Mouse (Mus musculus): ENCODE data around the gene Adssl1. TPM values are rescaled to one million over a fixed set of nuclear protein-coding genes. Genes with fewer than 3 reads are reported as not detected.

The Adssl1 gene
- total and polyA plus RNA-seq, 2 experiments from 2014 or later = 2.6 to 8.4 TPM

DNA sequence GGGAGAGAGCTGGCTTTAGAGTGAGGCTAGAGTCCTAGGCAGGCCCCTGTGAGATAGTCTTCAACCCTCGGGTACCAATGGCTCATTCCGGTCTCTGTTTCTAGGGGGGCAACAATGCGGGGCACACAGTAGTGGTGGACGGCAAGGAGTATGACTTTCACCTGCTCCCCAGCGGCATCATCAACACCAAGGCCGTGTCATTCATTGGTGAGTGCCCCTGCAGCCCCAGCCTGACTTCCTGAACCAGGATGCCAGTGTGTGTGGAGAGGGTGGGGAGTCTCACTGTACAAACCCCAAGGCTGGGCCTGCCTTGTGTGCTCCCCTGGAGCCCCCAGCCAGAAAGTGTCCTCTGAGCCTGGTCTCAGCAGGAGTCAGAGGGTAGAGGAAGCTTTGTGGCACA, 8.4 kb downstream of the Adssl1 start:
- DNase-seq (ENCODE audit: low spot score) = no peak
- Histone ChIP-seq H3K4me2 (ENCODE audit: low read depth, low read length) (no peak overlapping the region), H3K4me3 (ENCODE audit: low read length) (no peak overlapping the region), H3K27me3 (ENCODE audit: insufficient read depth, low read length) (no peaks in the 10 kb centered on the region), H3K36me3 (ENCODE audit: insufficient read depth, low read length) (no peaks in the 10 kb centered on the region), H3K9me3 (ENCODE audit: low read length) (no peaks in the 10 kb centered on the region), H3K9ac (replicated peaks; ENCODE audit: low read length) (no peak overlapping the region), H3K4me1 (ENCODE audit: insufficient read depth, low read length) (peaks cover 7% of the 10 kb centered on the region; the same call in 1 of the 2 replicates), H3K27ac (no peak overlapping the region)
- no peak for TF ChIP-seq CTCF (IDR thresholded peaks at IDR 0.05; ENCODE audit: low read depth)
- ATAC-seq = no peak
- 91% methylated on average over 6 of the region's 6 CpGs for WGBS

DNA sequence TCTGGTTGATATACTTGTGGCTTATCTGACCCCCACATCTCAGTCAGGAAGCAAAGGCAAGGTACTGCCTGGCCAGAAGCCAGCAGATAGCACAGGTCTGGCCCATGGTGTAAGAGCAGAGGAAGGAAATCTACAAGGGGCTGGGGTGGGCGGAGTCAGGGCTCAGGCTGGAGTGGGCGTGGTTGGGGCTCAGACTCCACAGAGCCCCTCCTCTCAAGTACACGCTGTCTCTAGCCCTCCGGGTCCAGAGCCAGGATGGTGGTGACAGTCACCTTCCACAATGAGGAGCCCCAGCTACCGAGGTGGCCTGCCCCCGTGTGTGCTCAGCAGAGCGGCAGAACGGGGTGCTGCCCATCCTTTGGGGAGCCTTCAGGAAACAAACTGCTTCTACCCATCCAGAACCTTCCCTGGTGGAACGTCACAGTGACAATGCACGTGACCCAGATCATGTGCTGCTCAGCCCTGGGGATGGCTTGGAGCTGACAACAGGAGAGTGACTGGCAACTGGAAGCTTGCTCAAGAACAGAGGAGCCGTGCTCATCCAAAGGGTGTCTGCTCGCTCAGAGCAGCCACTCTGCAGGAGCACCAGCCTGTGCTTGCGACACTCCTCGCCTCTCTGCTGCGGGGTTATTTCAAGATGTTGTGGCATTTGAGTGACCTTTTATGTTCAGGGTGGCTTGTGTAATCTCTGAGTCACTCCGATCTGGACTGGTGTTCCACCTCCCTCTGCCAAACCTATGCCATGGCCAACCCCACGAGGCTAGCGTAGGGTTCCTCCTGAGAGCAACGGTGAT, 9.3 kb downstream of the Adssl1 start:
- Histone ChIP-seq H3K9ac (replicated peaks; ENCODE audit: low read length) (peak overlapping the region; percentile 17; the same call in 1 of the 2 replicates), H3K4me1 (ENCODE audit: insufficient read depth, low read length) (peaks cover 7% of the 10 kb centered on the region; the same call in 1 of the 2 replicates), H3K4me3 (ENCODE audit: low read length) (0 out of 2 replicates have a peak overlapping the region, but pooled peaks have one; percentile 6), H3K4me2 (ENCODE audit: low read depth, low read length) (peak overlapping the region; percentile 42), H3K27me3 (ENCODE audit: insufficient read depth, low read length) (no peaks in the 10 kb centered on the region), H3K36me3 (ENCODE audit: insufficient read depth, low read length) (no peaks in the 10 kb centered on the region), H3K27ac (peak overlapping the region; percentile 36; the same call in 1 of the 2 replicates), H3K9me3 (ENCODE audit: low read length) (no peaks in the 10 kb centered on the region)
- ATAC-seq (peak; percentile 84), DNase-seq (ENCODE audit: low spot score) (peak; percentile 56)
- no peak for TF ChIP-seq CTCF (IDR thresholded peaks at IDR 0.05; ENCODE audit: low read depth)
- 28% methylated on average over 19 of the region's 19 CpGs for WGBS

DNA sequence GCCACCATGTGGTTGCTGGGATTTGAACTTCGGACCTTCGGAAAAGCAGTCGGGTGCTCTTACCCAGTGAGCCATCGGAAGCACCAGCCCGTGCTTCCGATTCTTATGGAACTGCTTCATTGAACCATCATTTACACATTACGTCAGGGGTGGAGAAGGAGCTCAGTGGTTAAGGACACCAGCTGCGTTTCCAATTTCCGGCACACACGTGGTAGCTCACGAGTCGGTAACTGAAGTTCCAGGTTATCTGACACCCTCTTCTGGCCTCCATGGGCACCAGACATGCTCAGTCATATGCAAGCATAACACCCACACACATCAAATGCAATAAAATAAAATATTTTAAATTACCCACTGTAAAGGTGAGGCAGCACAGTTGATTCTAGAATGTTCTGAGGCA, 10.2 kb downstream of the Adssl1 start:
- 93% methylated on average over 12 of the region's 12 CpGs for WGBS
- no peaks in the 10 kb centered on the region for H3K9me3 ChIP-seq (ENCODE audit: low read length)
- no peak overlapping the region for H3K27ac ChIP-seq
- H3K4me3 ChIP-seq (ENCODE audit: low read length) = no peak overlapping the region
- no peaks in the 10 kb centered on the region for H3K27me3 ChIP-seq (ENCODE audit: insufficient read depth, low read length)
- no peaks in the 10 kb centered on the region for H3K36me3 ChIP-seq (ENCODE audit: insufficient read depth, low read length)
- no peak for ATAC-seq
- no peak overlapping the region for H3K4me2 ChIP-seq (ENCODE audit: low read depth, low read length)
- peaks cover 7% of the 10 kb centered on the region; the same call in 1 of the 2 replicates for H3K4me1 ChIP-seq (ENCODE audit: insufficient read depth, low read length)
- no peak overlapping the region for H3K9ac ChIP-seq (replicated peaks; ENCODE audit: low read length)
- no peak for TF ChIP-seq CTCF (IDR thresholded peaks at IDR 0.05; ENCODE audit: low read depth)
- no peak for DNase-seq (ENCODE audit: low spot score)

DNA sequence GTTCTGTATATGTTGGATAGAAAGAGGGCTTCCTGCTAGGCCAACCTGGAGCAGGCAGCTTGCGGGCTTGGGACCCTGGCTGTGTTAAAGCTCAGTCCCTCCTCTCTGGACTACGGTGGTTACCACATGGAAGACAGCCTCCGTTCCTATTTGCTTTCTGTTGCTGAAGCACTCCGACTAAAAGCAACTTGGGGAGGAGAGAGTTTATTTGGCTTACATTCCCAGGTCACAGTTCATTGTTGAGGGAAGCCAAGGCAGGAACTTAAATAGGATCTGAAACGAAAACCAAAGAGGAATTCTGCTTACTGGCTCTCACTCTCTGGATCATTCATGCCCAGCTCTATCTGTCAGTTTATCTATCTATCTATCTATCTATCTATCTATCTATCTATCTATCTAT, 11.0 kb downstream of the Adssl1 start:
- Histone ChIP-seq H3K4me3 (ENCODE audit: low read length) (no peak overlapping the region), H3K9ac (replicated peaks; ENCODE audit: low read length) (no peak overlapping the region), H3K4me2 (ENCODE audit: low read depth, low read length) (no peak overlapping the region), H3K36me3 (ENCODE audit: insufficient read depth, low read length) (no peaks in the 10 kb centered on the region), H3K9me3 (ENCODE audit: low read length) (no peaks in the 10 kb centered on the region), H3K27ac (no peak overlapping the region), H3K4me1 (ENCODE audit: insufficient read depth, low read length) (peaks cover 7% of the 10 kb centered on the region; the same call in 1 of the 2 replicates), H3K27me3 (ENCODE audit: insufficient read depth, low read length) (no peaks in the 10 kb centered on the region)
- TF ChIP-seq CTCF (IDR thresholded peaks at IDR 0.05; ENCODE audit: low read depth) = no peak
- WGBS = 83% methylated on average over 5 of the region's 5 CpGs
- no peak for DNase-seq (ENCODE audit: low spot score)
- ATAC-seq = no peak

- H3K4me2 ChIP-seq (ENCODE audit: low read depth, low read length) = no peak overlapping the region
- H3K4me3 ChIP-seq (ENCODE audit: low read length) = no peak overlapping the region
- H3K4me1 ChIP-seq (ENCODE audit: insufficient read depth, low read length) = peaks cover 7% of the 10 kb centered on the region; the same call in 1 of the 2 replicates
- H3K36me3 ChIP-seq (ENCODE audit: insufficient read depth, low read length) = no peaks in the 10 kb centered on the region
- no peak overlapping the region for H3K9ac ChIP-seq (replicated peaks; ENCODE audit: low read length)
- H3K27ac ChIP-seq = no peak overlapping the region
- DNase-seq (ENCODE audit: low spot score) (no peak), ATAC-seq (no peak)
- 48% methylated on average over 1 of the region's 1 CpGs for WGBS
- no peaks in the 10 kb centered on the region for H3K9me3 ChIP-seq (ENCODE audit: low read length)
- TF ChIP-seq CTCF (IDR thresholded peaks at IDR 0.05; ENCODE audit: low read depth) = no peak
- no peaks in the 10 kb centered on the region for H3K27me3 ChIP-seq (ENCODE audit: insufficient read depth, low read length)
Measured at GRCm38 (mm10) chr12:112631472-112631871, 11.6 kb downstream of the Adssl1 start.

GRCm38 (mm10) chr12:112632084-112632777, 12.4 kb downstream of the Adssl1 start:
- no peak for ATAC-seq

More at GRCm38 (mm10) chr12:112632084-112632777, 12.4 kb downstream of the Adssl1 start:
- WGBS = 77% methylated on average over 11 of the region's 11 CpGs
- Histone ChIP-seq H3K27ac (no peak overlapping the region), H3K27me3 (ENCODE audit: insufficient read depth, low read length) (no peaks in the 10 kb centered on the region), H3K4me1 (ENCODE audit: insufficient read depth, low read length) (peaks cover 7% of the 10 kb centered on the region; the same call in 1 of the 2 replicates), H3K4me2 (ENCODE audit: low read depth, low read length) (no peak overlapping the region), H3K4me3 (ENCODE audit: low read length) (no peak overlapping the region), H3K9me3 (ENCODE audit: low read length) (no peaks in the 10 kb centered on the region), H3K9ac (replicated peaks; ENCODE audit: low read length) (no peak overlapping the region), H3K36me3 (ENCODE audit: insufficient read depth, low read length) (no peaks in the 10 kb centered on the region)
- no peak for DNase-seq (ENCODE audit: low spot score)
- no peak for TF ChIP-seq CTCF (IDR thresholded peaks at IDR 0.05; ENCODE audit: low read depth)
